Mouse (Mus musculus) CH12.LX (cell line): ENCODE results near the gene Chid1. TPM values are rescaled to one million over a fixed set of nuclear protein-coding genes. Genes with fewer than 3 reads are reported as not detected.

Experiments
- MYC ChIP-seq: IDR thresholded peaks from 2 replicates; pipeline ENCODE4 v1.6.1; 2011; ENCODE audit warnings: low read depth, mild to moderate bottlenecking, improper control_type of control experiment, low read length
- polyA plus RNA-seq: library from polyadenylated mRNA; unstranded; fragments of >175 nt; gene quantifications from 2 replicates; pipeline ENCODE4 v1.2.1, GENCODE M21; 2012; ENCODE audit warnings: low read depth; ENCODE audit not compliant: insufficient read length
- total RNA-seq, 2 experiments: library from RNA; depleted of rRNA; stranded (reverse); fragments of 300-350 nt in 1 of 2; fragments of >200 nt in 1 of 2; gene quantifications; 2 replicates each; pipeline ENCODE4 v1.2.3; 2012 to 2014

Gene Chid1
- total and polyA plus RNA-seq, 3 experiments: 27.0 to 50.5 (median 42.3) TPM

DNA sequence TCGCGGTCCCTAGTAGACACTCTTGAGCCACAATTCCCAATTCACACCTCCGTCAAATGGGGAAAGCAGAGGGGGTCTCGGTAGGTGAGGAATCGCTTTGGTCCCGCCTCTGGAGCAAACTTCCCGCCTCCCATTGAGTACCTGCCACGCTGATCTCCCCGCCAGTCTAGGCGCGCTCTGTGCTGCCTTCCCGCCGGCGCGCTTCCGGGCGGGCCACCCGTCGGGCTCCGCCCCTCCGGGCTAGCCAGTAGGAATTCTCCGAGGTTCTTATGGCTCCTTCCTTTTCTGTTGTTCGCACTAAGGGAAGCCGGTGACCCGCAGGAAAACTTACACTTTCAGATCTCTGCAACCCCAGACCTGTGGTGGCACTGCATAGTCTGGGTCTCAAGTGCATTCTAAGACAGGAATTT lies 95.8 kb downstream of the Chid1 start, which contains the start of gene Pidd1 (continued):
- TF ChIP-seq MYC: peak; percentile 45; the same call in 1 of the 2 replicates

Other genes with a start within 250 kb of the Chid1 start
- gene Drd4, start 247.9 kb downstream of the Chid1 start, total RNA-seq (2012; rRNA removed): not detected in 2 replicates
- not detected in 2 replicates for gene Drd4, start 247.9 kb downstream of the Chid1 start, total RNA-seq (2014; rRNA removed)
- gene Drd4, start 247.9 kb downstream of the Chid1 start, polyA plus RNA-seq: not detected in 2 replicates
- gene Deaf1, start 212.2 kb downstream of the Chid1 start, total RNA-seq (2012; rRNA removed): 10.0 and 10.7 TPM in 2 replicates
- gene Deaf1, start 212.2 kb downstream of the Chid1 start, total RNA-seq (2014; rRNA removed): 3.5 and 5.7 TPM in 2 replicates
- 31.6 and 37.7 TPM in 2 replicates for gene Deaf1, start 212.2 kb downstream of the Chid1 start, polyA plus RNA-seq
- gene Tmem80, start 212.1 kb downstream of the Chid1 start, total RNA-seq (2012; rRNA removed): 7.4 and 8.5 TPM in 2 replicates
- 6.4 and 8.3 TPM in 2 replicates for gene Tmem80, start 212.1 kb downstream of the Chid1 start, total RNA-seq (2014; rRNA removed)
- 8.2 and 9.9 TPM in 2 replicates for gene Tmem80, start 212.1 kb downstream of the Chid1 start, polyA plus RNA-seq
- gene Eps8l2, start 201.0 kb downstream of the Chid1 start, total RNA-seq (2012; rRNA removed): 0.50 and 1.1 TPM in 2 replicates
- not detected in 2 replicates for gene Eps8l2, start 201.0 kb downstream of the Chid1 start, total RNA-seq (2014; rRNA removed)
- 0.51 and 0.91 TPM in 2 replicates for gene Eps8l2, start 201.0 kb downstream of the Chid1 start, polyA plus RNA-seq
- 188 and 205 TPM in 2 replicates for gene Taldo1, start 147.7 kb downstream of the Chid1 start, total RNA-seq (2012; rRNA removed)
- gene Taldo1, start 147.7 kb downstream of the Chid1 start, total RNA-seq (2014; rRNA removed): 228 and 237 TPM in 2 replicates
- 124 and 129 TPM in 2 replicates for gene Taldo1, start 147.7 kb downstream of the Chid1 start, polyA plus RNA-seq
- 23.9 and 29.6 TPM in 2 replicates for gene Gatd1, start 125.7 kb downstream of the Chid1 start, total RNA-seq (2012; rRNA removed)
- 26.4 and 31.4 TPM in 2 replicates for gene Gatd1, start 125.7 kb downstream of the Chid1 start, total RNA-seq (2014; rRNA removed)
- 17.6 and 21.2 TPM in 2 replicates for gene Gatd1, start 125.7 kb downstream of the Chid1 start, polyA plus RNA-seq
- not detected in 2 replicates for gene Cend1, start 110.4 kb downstream of the Chid1 start, total RNA-seq (2012; rRNA removed)
- not detected in 2 replicates for gene Cend1, start 110.4 kb downstream of the Chid1 start, total RNA-seq (2014; rRNA removed)
- gene Cend1, start 110.4 kb downstream of the Chid1 start, polyA plus RNA-seq: not detected in 2 replicates
- gene Slc25a22, start 102.0 kb downstream of the Chid1 start, total RNA-seq (2012; rRNA removed): 16.1 and 20.8 TPM in 2 replicates
- gene Slc25a22, start 102.0 kb downstream of the Chid1 start, total RNA-seq (2014; rRNA removed): 6.1 and 6.5 TPM in 2 replicates
- gene Slc25a22, start 102.0 kb downstream of the Chid1 start, polyA plus RNA-seq: 31.5 and 32.1 TPM in 2 replicates
- gene Pidd1, start 95.8 kb downstream of the Chid1 start, total RNA-seq (2012; rRNA removed): 7.8 and 9.6 TPM in 2 replicates
- 5.1 and 5.8 TPM in 2 replicates for gene Pidd1, start 95.8 kb downstream of the Chid1 start, total RNA-seq (2014; rRNA removed)
- 21.4 and 24.9 TPM in 2 replicates for gene Pidd1, start 95.8 kb downstream of the Chid1 start, polyA plus RNA-seq
- 3,147 and 3,416 TPM in 2 replicates for gene Rplp2, start 92.5 kb downstream of the Chid1 start, total RNA-seq (2012; rRNA removed)
- gene Rplp2, start 92.5 kb downstream of the Chid1 start, total RNA-seq (2014; rRNA removed): 791 and 892 TPM in 2 replicates
- gene Rplp2, start 92.5 kb downstream of the Chid1 start, polyA plus RNA-seq: 2,025 and 2,969 TPM in 2 replicates
- gene Pnpla2, start 84.7 kb downstream of the Chid1 start, total RNA-seq (2012; rRNA removed): 8.9 and 11.7 TPM in 2 replicates
- 1.5 and 2.8 TPM in 2 replicates for gene Pnpla2, start 84.7 kb downstream of the Chid1 start, total RNA-seq (2014; rRNA removed)
- 25.3 and 29.6 TPM in 2 replicates for gene Pnpla2, start 84.7 kb downstream of the Chid1 start, polyA plus RNA-seq
- not detected in 2 replicates for gene Cracr2b, start 78.8 kb downstream of the Chid1 start, total RNA-seq (2012; rRNA removed)
- gene Cracr2b, start 78.8 kb downstream of the Chid1 start, total RNA-seq (2014; rRNA removed): not detected in 2 replicates
- gene Cracr2b, start 78.8 kb downstream of the Chid1 start, polyA plus RNA-seq: not detected in 2 replicates
- gene Cd151, start 72.5 kb downstream of the Chid1 start, total RNA-seq (2012; rRNA removed): 14.9 and 15.0 TPM in 2 replicates
- gene Cd151, start 72.5 kb downstream of the Chid1 start, total RNA-seq (2014; rRNA removed): 10.1 and 10.6 TPM in 2 replicates
- 13.5 and 21.1 TPM in 2 replicates for gene Cd151, start 72.5 kb downstream of the Chid1 start, polyA plus RNA-seq
- 82.3 and 109 TPM in 2 replicates for gene Polr2l, start 64.7 kb downstream of the Chid1 start, total RNA-seq (2012; rRNA removed)
- 35.7 and 37.1 TPM in 2 replicates for gene Polr2l, start 64.7 kb downstream of the Chid1 start, total RNA-seq (2014; rRNA removed)
- 57.5 and 64.8 TPM in 2 replicates for gene Polr2l, start 64.7 kb downstream of the Chid1 start, polyA plus RNA-seq
- 28.9 and 30.0 TPM in 2 replicates for gene Tspan4, start 64.6 kb downstream of the Chid1 start, total RNA-seq (2012; rRNA removed)
- gene Tspan4, start 64.6 kb downstream of the Chid1 start, total RNA-seq (2014; rRNA removed): 23.8 and 28.4 TPM in 2 replicates
- 20.3 and 21.2 TPM in 2 replicates for gene Tspan4, start 64.6 kb downstream of the Chid1 start, polyA plus RNA-seq
- 44.5 and 50.7 TPM in 2 replicates for gene Ap2a2, start 22.3 kb upstream of the Chid1 start, total RNA-seq (2012; rRNA removed)
- gene Ap2a2, start 22.3 kb upstream of the Chid1 start, total RNA-seq (2014; rRNA removed): 30.0 and 31.6 TPM in 2 replicates
- gene Ap2a2, start 22.3 kb upstream of the Chid1 start, polyA plus RNA-seq: 36.6 and 43.1 TPM in 2 replicates
- under 0.01 TPM in 1 of 2 replicates, not detected in the other for gene Muc6, start 115.5 kb upstream of the Chid1 start, total RNA-seq (2012; rRNA removed)
- gene Muc6, start 115.5 kb upstream of the Chid1 start, total RNA-seq (2014; rRNA removed): not detected in 2 replicates
- 0.12 and 0.13 TPM in 2 replicates for gene Muc6, start 115.5 kb upstream of the Chid1 start, polyA plus RNA-seq
- gene Muc2, start 150.5 kb upstream of the Chid1 start, total RNA-seq (2012; rRNA removed): not detected in 2 replicates
- gene Muc2, start 150.5 kb upstream of the Chid1 start, total RNA-seq (2014; rRNA removed): not detected in 2 replicates
- not detected in 2 replicates for gene Muc2, start 150.5 kb upstream of the Chid1 start, polyA plus RNA-seq
- not detected in 2 replicates for gene Muc5ac, start 249.1 kb upstream of the Chid1 start, total RNA-seq (2012; rRNA removed)
- not detected in 2 replicates for gene Muc5ac, start 249.1 kb upstream of the Chid1 start, total RNA-seq (2014; rRNA removed)
- not detected in 2 replicates for gene Muc5ac, start 249.1 kb upstream of the Chid1 start, polyA plus RNA-seq